18 mouse cellular contexts compared by ENCODE assay signal in genomic region chr3:109571483-109571882, GRCm38 (mm10).
"Had no signal": no experiment of that assay in that cellular context is flagged by ENCODE, and none has a peak within 500 bp of the region (broad histone marks: within the 10 kb centered on the region; RNA-seq: fewer than 3 reads in every experiment).

No protein-coding gene starts in this region.

- H3K27me3 ChIP-seq: limb, embryonic 13.5 days; liver, embryonic 12.5 days; liver, embryonic 15.5 days; lung, embryonic 15.5 days; midbrain, embryonic 13.5 days had no signal

- H3K9me3 ChIP-seq: limb, embryonic 10.5 days; limb, embryonic 13.5 days; liver, embryonic 12.5 days; liver, embryonic 15.5 days; lung, embryonic 15.5 days; midbrain, embryonic 13.5 days had no signal

- DNase-seq: kidney, adult 18-20 months; kidney, adult 9 months; layer of hippocampus, adult 9-11 months; liver; lung, adult 18-20 months; lung, postnatal 14 days; thymus, adult 18-20 months; thymus, postnatal 14 days; thymus, postnatal 4 days had no signal

- H3K4me1 ChIP-seq: liver, embryonic 15.5 days had no signal

- H3K4me3 ChIP-seq: layer of hippocampus, adult 2 months; limb, embryonic 10.5 days; limb, embryonic 13.5 days; liver, embryonic 12.5 days; liver, embryonic 15.5 days; lung, embryonic 15.5 days; midbrain, embryonic 13.5 days had no signal

- H3K9ac ChIP-seq: limb, embryonic 13.5 days; liver, embryonic 12.5 days; liver, embryonic 15.5 days; lung, embryonic 15.5 days; midbrain, embryonic 13.5 days had no signal

- H3K36me3 ChIP-seq: limb, embryonic 10.5 days; limb, embryonic 13.5 days; liver, embryonic 12.5 days; liver, embryonic 15.5 days; lung, embryonic 15.5 days; midbrain, embryonic 13.5 days had no signal

- H3K4me2 ChIP-seq: limb, embryonic 13.5 days; liver, embryonic 12.5 days; liver, embryonic 15.5 days; lung, embryonic 15.5 days; midbrain, embryonic 13.5 days had no signal

- ATAC-seq: intestine, embryonic 16.5 days; liver, embryonic 12.5 days; midbrain, embryonic 13.5 days had no signal

- H3K27ac ChIP-seq: layer of hippocampus, adult 2 months; limb, embryonic 10.5 days; limb, embryonic 13.5 days; liver, embryonic 12.5 days; liver, embryonic 15.5 days; lung, embryonic 15.5 days; macrophage; midbrain, embryonic 13.5 days had no signal
